In genomic region chr19:23087575-23087974, GRCm38 (mm10) we compare ENCODE assay signal across 13 mouse cellular contexts.
"Had no signal": no experiment of that assay in that cellular context is flagged by ENCODE, and none has a peak within 500 bp of the region (broad histone marks: within the 10 kb centered on the region; RNA-seq: fewer than 3 reads in every experiment).

No protein-coding gene starts in this region.

- H3K9me3 ChIP-seq: midbrain, embryonic 10.5 days; midbrain, embryonic 12.5 days; neural tube, embryonic 12.5 days; stomach, embryonic 15.5 days had no signal

- H3K4me3 ChIP-seq: midbrain, embryonic 10.5 days; midbrain, embryonic 12.5 days; neural tube, embryonic 12.5 days; stomach, embryonic 15.5 days had no signal

- H3K4me2 ChIP-seq: lung, embryonic 14.5 days; midbrain, embryonic 12.5 days; neural tube, embryonic 12.5 days; stomach, embryonic 15.5 days had no signal

- H3K9ac ChIP-seq: lung, embryonic 14.5 days; midbrain, embryonic 12.5 days; neural tube, embryonic 12.5 days; stomach, embryonic 15.5 days had no signal

- H3K27me3 ChIP-seq: midbrain, embryonic 12.5 days; neural tube, embryonic 12.5 days; stomach, embryonic 15.5 days had no signal

- H3K27ac ChIP-seq: midbrain, embryonic 10.5 days; midbrain, embryonic 12.5 days; neural tube, embryonic 12.5 days; stomach, embryonic 15.5 days; stomach, postnatal 0 days had no signal

- DNase-seq: lung, adult 18-20 months; lung, embryonic 14.5 days; lung, postnatal 10 days; lung, postnatal 4 days; midbrain, embryonic 14.5 days; right cerebral cortex, postnatal 14 days; thymus, postnatal 14 days; thymus, postnatal 36 days had no signal

- H3K36me3 ChIP-seq: midbrain, embryonic 10.5 days; midbrain, embryonic 12.5 days; neural tube, embryonic 12.5 days; stomach, embryonic 15.5 days had no signal

- H3K4me1 ChIP-seq: midbrain, embryonic 10.5 days; midbrain, embryonic 12.5 days; neural tube, embryonic 12.5 days; stomach, embryonic 15.5 days had no signal
